Mouse (Mus musculus) retina, postnatal 7 days (tissue): ENCODE results near the gene Dntt.

Source experiments
- DNase-seq: peaks from one replicate; pipeline ENCODE4 v3.0.0-alpha.2; 2012; ENCODE audit warnings: low read depth, low spot score

The Dntt gene

GRCm38 (mm10) chr19:41029219-41029618, at the start of gene Dntt:
Dntt (plus strand) TSS chr19:41029275.
- no peak for DNase-seq

GRCm38 (mm10) chr19:40980671-40981070, 48.4 kb upstream of the Dntt start:
- no peak for DNase-seq

- no peak for DNase-seq
Observed at GRCm38 (mm10) chr19:40984536-40984935, 44.5 kb upstream of the Dntt start.

- DNase-seq, result no peak
Observed at GRCm38 (mm10) chr19:40988856-40989255, 40.2 kb upstream of the Dntt start.

- DNase-seq, result no peak
Observed at GRCm38 (mm10) chr19:40989961-40990600, 39.0 kb upstream of the Dntt start.

- DNase-seq, result no peak
Observed at GRCm38 (mm10) chr19:40990781-40991343, 38.2 kb upstream of the Dntt start.

- DNase-seq, result no peak
Observed at GRCm38 (mm10) chr19:40991626-40992025, 37.4 kb upstream of the Dntt start.

- no peak for DNase-seq
Observed at GRCm38 (mm10) chr19:40992096-40992495, 37.0 kb upstream of the Dntt start.

GRCm38 (mm10) chr19:40992517-40993044, 36.5 kb upstream of the Dntt start:
- DNase-seq, result no peak

- no peak for DNase-seq
Observed at GRCm38 (mm10) chr19:40993356-40993755, 35.7 kb upstream of the Dntt start.

- no peak for DNase-seq
Observed at GRCm38 (mm10) chr19:40994057-40994585, 35.0 kb upstream of the Dntt start, which contains the start of gene Blnk. Blnk (minus strand) TSS chr19:40994535.

GRCm38 (mm10) chr19:40994911-40995310, 34.2 kb upstream of the Dntt start:
- no peak for DNase-seq

- no peak for DNase-seq
Observed at GRCm38 (mm10) chr19:40995449-40996401, 33.4 kb upstream of the Dntt start.

GRCm38 (mm10) chr19:40996722-40997121, 32.4 kb upstream of the Dntt start:
- DNase-seq, result no peak

GRCm38 (mm10) chr19:40998469-40999170, 30.5 kb upstream of the Dntt start:
- DNase-seq, result no peak

- no peak for DNase-seq
Observed at GRCm38 (mm10) chr19:40999569-40999968, 29.5 kb upstream of the Dntt start.

- no peak for DNase-seq
Observed at GRCm38 (mm10) chr19:41003694-41004315, 25.3 kb upstream of the Dntt start.

GRCm38 (mm10) chr19:41006621-41007020, 22.5 kb upstream of the Dntt start:
- DNase-seq, result no peak

GRCm38 (mm10) chr19:41007326-41007725, 21.7 kb upstream of the Dntt start:
- DNase-seq, result no peak

- no peak for DNase-seq
Observed at GRCm38 (mm10) chr19:41007733-41008132, 21.3 kb upstream of the Dntt start.
